Mouse (Mus musculus) c-Kit-positive CD71-positive TER-119-negative erythroid progenitor cells, embryonic 14.5 days (primary cell): Measurements from ENCODE around the gene Sufu.

ENCODE experiments used
- DNase-seq: peaks from one replicate; pipeline ENCODE4 v3.0.0-alpha.2; 2013; ENCODE audit warnings: low read depth

Sufu gene

DNA sequence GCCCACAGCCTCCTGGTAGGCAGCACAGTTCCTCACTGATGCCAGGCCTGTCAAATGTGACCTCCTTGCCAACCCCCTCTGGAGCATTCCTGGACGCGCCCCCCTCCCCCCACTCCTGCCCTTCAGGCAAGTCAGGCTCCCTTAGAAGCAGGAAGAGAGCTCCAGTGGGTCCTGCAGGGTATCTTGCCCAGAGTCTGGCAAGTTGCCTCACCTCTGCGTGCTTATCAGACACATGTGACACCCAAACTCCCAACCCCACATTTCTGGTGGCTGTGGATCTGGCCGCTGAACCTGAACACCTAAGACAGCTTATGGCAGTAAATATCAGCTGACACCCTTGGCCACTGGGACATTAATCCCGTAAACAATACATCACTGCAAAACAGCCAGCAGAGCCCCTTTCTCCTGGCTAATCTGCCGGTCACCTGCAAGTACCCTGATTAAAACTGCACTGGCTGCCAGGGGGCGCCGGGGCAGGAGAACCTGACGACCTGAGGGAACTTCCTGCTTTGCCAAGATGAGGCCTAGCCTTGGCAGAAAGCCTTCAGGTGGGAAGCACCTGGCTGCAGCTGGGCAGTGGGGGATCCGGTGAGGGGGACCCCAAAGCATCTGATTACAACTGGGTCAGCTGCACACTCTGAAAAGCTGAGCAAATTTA, 135.5 kb downstream of the Sufu start:
- DNase-seq = no peak

DNA sequence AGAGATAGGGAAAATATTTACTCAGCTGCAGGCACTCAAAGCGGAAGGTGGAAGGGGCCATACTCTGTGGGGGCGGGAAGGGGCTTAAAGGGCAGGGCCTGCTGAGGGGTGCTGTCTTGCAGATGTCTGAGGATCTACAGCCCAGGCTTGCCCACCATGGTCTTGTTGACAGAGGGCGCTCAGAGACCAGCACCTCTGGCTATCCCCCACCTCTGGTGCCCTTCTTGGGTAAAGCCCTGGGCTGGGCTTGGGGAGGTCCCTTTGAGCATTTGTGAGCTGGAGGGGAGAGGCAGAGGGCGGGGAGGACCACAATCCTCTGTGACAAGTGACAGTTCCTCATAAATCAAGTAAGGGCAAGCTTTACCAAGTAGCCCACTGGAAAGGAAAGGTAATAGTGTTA, 136.4 kb downstream of the Sufu start:
- no peak for DNase-seq

- no peak for DNase-seq
Measured at GRCm38 (mm10) chr19:46533525-46533924, 136.8 kb downstream of the Sufu start.

GRCm38 (mm10) chr19:46534542-46535098, 137.9 kb downstream of the Sufu start:
- no peak for DNase-seq

- DNase-seq = no peak
Measured at GRCm38 (mm10) chr19:46537357-46537756, 140.7 kb downstream of the Sufu start.

DNA sequence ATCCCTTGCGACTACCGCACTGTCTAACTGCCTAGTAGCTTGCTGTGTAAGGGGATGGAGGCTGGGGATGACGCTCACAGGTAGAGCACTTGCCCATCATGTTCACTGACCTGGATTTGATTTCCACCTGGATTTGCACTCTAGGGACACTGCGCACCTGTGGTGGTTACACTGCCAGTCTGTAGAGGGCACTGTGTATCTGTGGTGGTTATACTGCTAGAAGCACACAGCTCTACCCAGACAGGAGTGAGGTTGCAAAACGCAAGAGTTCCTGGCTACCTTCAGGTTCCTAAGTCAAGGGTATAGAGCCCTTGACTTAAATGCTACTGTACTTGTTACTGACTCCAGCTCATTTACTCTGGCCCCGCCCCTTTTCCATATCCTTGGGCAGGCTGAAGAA, 141.5 kb downstream of the Sufu start:
- DNase-seq = no peak
